Mouse (Mus musculus) bone marrow macrophage, adult 2 months (primary cell): ENCODE data around the gene Urad.

Experiments
- CTCF ChIP-seq: IDR thresholded peaks from 2 replicates; pipeline ENCODE4 v1.5.1; 2012; ENCODE audit warnings: low read depth, mild to moderate bottlenecking, low read length, moderate library complexity
- POLR2A ChIP-seq: IDR thresholded peaks from 2 replicates; pipeline ENCODE4 v1.6.1; 2012; ENCODE audit warnings: mild to moderate bottlenecking, low read depth, low read length, borderline replicate concordance

GRCm38 (mm10) chr5:147276701-147277546 is 45.3 kb downstream of the Urad start:
- TF ChIP-seq CTCF (no peak), POLR2A (no peak)
